Mouse (Mus musculus): ENCODE measurements around the gene Tctex1d1. TPM values are rescaled to one million over a fixed set of nuclear protein-coding genes. Genes with fewer than 3 reads are reported as not detected.

The Tctex1d1 gene
- polyA plus RNA-seq, 1 experiment: not detected

DNA sequence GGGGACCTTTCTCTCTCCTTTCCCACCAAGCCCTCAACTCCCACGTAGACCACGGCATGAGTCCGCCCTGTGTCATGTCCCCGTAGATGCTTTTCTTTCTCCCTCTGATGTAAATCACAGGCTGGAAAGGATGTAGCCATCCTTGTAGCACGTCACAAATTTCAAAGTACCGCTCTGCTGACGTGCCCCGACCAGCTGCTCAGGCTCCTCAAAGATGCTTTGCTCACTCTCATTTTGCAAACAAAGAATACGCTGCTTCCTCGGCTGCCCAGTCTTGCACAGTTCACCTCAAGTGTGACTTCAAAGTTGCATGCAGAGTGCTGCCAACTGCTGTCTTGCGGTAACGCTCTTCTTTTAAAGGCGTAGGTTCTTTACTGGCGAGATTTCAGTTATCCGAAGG, 10.6 kb upstream of the Tctex1d1 start:
- no peaks in the 10 kb centered on the region for H3K9me3 ChIP-seq (ENCODE audit: control insufficient read depth, low read length)
- H3K36me3 ChIP-seq (ENCODE audit: control insufficient read depth): no peaks in the 10 kb centered on the region
- no peak overlapping the region for H3K4me3 ChIP-seq (replicated peaks)
- no peaks in the 10 kb centered on the region for H3K27me3 ChIP-seq (ENCODE audit: control insufficient read depth)
- H3K4me1 ChIP-seq (ENCODE audit: control insufficient read depth): no peaks in the 10 kb centered on the region
- TF ChIP-seq TAL1 (IDR thresholded peaks at IDR 0.05; ENCODE audit: low read length) (no peak), GATA1 (IDR thresholded peaks at IDR 0.05; ENCODE audit: low read length) (no peak)

DNA sequence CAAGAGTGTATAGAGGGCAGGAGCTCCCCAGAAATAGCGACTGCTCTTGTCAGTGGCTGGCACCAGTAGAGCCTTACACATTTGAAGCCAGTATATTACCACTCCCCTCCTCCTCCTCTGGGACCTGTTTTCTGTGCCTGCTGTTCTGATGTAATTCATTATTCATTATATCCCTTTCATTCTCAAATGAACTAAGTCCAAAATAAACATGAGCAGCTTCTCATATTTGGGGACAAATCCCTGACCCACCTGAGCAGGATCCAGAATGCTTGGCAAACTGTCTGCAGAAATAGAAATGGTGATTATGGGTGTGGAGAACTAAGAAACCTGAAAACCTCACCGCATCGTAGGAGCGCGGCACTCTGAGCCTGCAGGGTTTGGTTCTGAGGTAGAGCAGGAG, 8.8 kb upstream of the Tctex1d1 start:
- no peaks in the 10 kb centered on the region for H3K27me3 ChIP-seq (ENCODE audit: control insufficient read depth)
- H3K4me1 ChIP-seq (ENCODE audit: control insufficient read depth): no peaks in the 10 kb centered on the region
- no peaks in the 10 kb centered on the region for H3K36me3 ChIP-seq (ENCODE audit: control insufficient read depth)
- TF ChIP-seq GATA1 (IDR thresholded peaks at IDR 0.05; ENCODE audit: low read length): no peak
- TF ChIP-seq TAL1 (IDR thresholded peaks at IDR 0.05; ENCODE audit: low read length): no peak
- no peaks in the 10 kb centered on the region for H3K9me3 ChIP-seq (ENCODE audit: control insufficient read depth, low read length)
- H3K4me3 ChIP-seq (replicated peaks): no peak overlapping the region

DNA sequence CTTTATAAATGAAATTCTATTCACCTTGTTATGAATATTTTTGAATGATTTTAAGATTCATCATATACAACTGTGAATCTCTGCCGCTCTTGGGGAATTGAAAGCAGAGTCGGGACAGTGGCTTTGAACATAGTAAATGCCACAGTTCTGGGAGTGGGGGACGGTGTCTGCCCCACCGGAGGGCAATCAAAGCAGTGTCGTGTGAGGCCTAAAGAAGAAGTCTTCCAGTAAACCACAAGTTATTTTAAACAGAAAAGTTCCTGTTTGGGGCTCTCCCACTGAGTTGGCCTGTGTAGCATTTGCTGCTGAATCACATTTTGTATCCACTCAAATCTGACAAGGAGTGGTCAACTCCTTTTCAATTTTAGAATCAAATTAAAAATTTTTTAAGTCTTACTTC, 7.2 kb upstream of the Tctex1d1 start:
- TF ChIP-seq GATA1 (IDR thresholded peaks at IDR 0.05; ENCODE audit: low read length): no peak
- no peak for TF ChIP-seq TAL1 (IDR thresholded peaks at IDR 0.05; ENCODE audit: low read length)
- Histone ChIP-seq H3K36me3 (ENCODE audit: control insufficient read depth) (no peaks in the 10 kb centered on the region), H3K4me1 (ENCODE audit: control insufficient read depth) (no peaks in the 10 kb centered on the region), H3K27me3 (ENCODE audit: control insufficient read depth) (no peaks in the 10 kb centered on the region), H3K9me3 (ENCODE audit: control insufficient read depth, low read length) (no peaks in the 10 kb centered on the region), H3K4me3 (replicated peaks) (no peak overlapping the region)

DNA sequence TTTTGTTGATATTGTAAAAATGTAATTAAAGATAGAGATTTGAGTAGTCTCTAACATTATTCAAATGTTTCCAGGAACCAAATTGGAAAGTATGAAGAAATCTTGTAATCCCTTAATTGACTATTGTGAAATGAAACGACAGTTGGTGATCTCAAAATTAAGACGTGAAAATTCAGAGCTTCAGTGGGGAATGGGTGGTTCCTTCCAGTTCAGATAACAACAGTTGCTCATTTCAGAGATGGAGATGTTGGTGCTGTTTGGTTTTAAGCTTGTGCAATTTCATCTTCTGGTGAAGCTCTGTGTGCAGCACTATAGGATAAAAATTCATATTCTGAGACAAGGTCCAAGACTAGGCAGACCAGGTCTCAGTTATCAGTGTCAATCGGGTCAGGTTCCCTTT, 6.3 kb upstream of the Tctex1d1 start:
- no peaks in the 10 kb centered on the region for H3K9me3 ChIP-seq (ENCODE audit: control insufficient read depth, low read length)
- no peaks in the 10 kb centered on the region for H3K36me3 ChIP-seq (ENCODE audit: control insufficient read depth)
- no peaks in the 10 kb centered on the region for H3K4me1 ChIP-seq (ENCODE audit: control insufficient read depth)
- TF ChIP-seq TAL1 (IDR thresholded peaks at IDR 0.05; ENCODE audit: low read length) (no peak), GATA1 (IDR thresholded peaks at IDR 0.05; ENCODE audit: low read length) (no peak)
- no peak overlapping the region for H3K4me3 ChIP-seq (replicated peaks)
- peaks cover 6% of the 10 kb centered on the region for H3K27me3 ChIP-seq (ENCODE audit: control insufficient read depth)

DNA sequence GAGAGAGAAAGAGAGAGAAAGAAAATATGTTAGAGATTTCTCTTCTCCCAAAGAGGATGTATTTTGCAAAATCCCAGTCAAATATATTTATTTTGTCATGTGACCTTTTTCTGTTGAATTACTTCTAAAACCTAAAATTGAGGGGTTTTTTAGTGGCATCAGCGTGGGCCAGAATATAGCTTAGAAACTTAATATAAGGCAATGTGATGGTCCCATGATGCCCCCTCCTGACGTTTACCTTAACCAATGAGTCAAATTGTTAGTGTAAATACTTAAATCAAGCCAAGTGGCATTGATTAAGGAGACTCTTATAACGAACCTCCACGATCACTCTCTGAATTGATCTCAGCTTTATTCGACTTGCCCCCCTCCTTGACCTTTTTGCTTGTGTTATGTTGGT, 4.2 kb upstream of the Tctex1d1 start:
- H3K36me3 ChIP-seq (ENCODE audit: control insufficient read depth): no peaks in the 10 kb centered on the region
- H3K27me3 ChIP-seq (ENCODE audit: control insufficient read depth): peaks cover 23% of the 10 kb centered on the region
- no peak overlapping the region for H3K4me3 ChIP-seq (replicated peaks)
- no peaks in the 10 kb centered on the region for H3K9me3 ChIP-seq (ENCODE audit: control insufficient read depth, low read length)
- TF ChIP-seq TAL1 (IDR thresholded peaks at IDR 0.05; ENCODE audit: low read length): no peak
- H3K4me1 ChIP-seq (ENCODE audit: control insufficient read depth): no peaks in the 10 kb centered on the region

DNA sequence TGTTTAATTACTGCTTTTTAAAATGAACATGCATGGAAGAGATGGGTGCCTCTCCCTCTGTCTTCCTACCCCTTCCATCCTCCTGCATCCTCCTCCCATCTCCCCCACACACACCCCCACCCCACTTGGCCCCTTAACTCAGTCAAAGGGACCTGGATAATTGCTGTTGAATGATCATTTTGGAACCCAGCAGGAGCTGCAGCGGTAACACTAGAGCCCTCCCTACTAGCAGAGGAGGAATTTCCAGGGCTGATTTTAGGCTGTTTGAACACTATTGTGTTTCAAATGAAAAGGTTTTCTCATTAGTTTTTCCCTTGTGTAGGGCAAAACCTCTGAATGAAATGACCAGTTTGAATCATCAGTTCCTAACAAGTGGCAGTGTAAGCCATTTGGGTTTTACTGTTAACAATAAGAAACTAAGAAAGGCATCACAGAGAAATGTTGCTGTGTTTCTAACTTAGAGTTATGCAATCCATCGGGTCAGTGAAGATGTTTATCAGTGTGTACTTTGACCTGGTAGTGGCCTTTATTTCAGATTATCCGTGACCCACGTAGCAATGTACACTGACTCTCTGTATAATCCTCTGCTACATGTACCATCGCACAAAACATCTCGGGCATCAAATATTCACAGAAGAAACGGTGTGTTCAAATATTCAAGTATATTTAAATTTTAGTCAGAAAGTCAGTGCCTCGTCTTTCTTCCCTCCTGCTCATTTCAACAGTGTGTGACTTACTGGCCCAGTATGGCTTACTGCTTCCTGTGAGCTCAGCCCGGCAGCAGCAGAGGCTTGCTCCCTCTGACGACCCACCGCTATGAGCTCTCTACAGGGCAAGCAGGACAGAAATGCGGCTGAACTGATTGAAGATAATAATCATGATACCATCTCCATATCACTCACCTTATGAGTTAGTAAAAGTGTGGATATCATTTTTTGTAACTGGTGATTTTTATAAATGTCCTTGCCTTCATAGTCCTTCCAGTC, 1.8 kb upstream of the Tctex1d1 start:
- H3K27me3 ChIP-seq (ENCODE audit: control insufficient read depth): peaks cover 32% of the 10 kb centered on the region
- H3K9me3 ChIP-seq (ENCODE audit: control insufficient read depth, low read length): no peaks in the 10 kb centered on the region
- no peak for TF ChIP-seq TAL1 (IDR thresholded peaks at IDR 0.05; ENCODE audit: low read length)
- TF ChIP-seq GATA1 (IDR thresholded peaks at IDR 0.05; ENCODE audit: low read length): no peak
- H3K36me3 ChIP-seq (ENCODE audit: control insufficient read depth): no peaks in the 10 kb centered on the region
- H3K4me1 ChIP-seq (ENCODE audit: control insufficient read depth): no peaks in the 10 kb centered on the region
- H3K4me3 ChIP-seq (replicated peaks): no peak overlapping the region

DNA sequence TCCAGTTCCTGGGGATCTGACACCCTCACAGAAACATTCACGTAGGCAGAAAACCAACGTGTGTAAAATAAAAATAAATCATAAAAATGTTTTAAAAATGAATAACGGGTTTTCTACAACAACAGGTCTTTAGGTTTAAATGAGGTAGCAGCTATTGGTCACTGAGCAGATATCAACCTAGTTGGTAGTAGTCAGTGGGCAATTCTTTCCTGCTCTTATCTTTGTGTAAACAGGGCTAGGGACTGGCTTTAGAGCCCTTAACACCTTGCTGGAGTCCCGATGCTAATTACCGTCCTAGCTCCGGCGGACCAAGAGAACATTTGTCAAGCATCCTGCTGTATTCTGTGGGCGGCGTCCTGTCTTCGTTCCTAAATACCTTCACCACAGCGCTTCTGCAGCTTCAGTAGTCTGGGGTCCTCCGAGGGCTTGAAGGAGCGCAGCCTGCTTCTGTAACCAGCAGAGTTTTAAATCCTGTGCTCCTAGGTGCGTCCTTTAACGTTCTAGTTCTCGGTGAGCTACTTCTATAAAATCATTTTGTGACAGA, 556 bp upstream of the Tctex1d1 start:
- no peaks in the 10 kb centered on the region for H3K36me3 ChIP-seq (ENCODE audit: control insufficient read depth)
- H3K9me3 ChIP-seq (ENCODE audit: control insufficient read depth, low read length): no peaks in the 10 kb centered on the region
- TF ChIP-seq TAL1 (IDR thresholded peaks at IDR 0.05; ENCODE audit: low read length): no peak
- no peak for TF ChIP-seq GATA1 (IDR thresholded peaks at IDR 0.05; ENCODE audit: low read length)
- peaks cover 32% of the 10 kb centered on the region for H3K27me3 ChIP-seq (ENCODE audit: control insufficient read depth)
- no peaks in the 10 kb centered on the region for H3K4me1 ChIP-seq (ENCODE audit: control insufficient read depth)
- H3K4me3 ChIP-seq (replicated peaks): no peak overlapping the region

DNA sequence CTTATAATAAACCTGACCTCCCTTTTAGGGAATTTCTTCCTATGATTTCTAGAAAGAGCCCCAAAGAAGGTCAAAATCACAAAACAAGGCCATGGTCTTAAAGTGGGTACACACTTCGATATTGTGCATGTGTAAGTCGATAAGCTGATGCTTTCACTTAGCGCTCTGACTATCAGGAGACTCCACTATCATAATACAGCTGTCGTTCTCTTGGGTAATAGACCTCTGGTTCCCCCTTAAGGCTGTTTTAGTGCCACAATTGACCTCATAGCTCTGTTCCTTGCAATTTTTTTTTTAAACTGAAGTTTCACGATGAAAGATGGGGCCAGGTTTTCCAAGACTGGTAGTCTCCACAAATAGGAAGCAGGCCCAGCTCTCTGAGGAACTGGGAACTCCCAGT, 979 bp downstream of the Tctex1d1 start:
- Histone ChIP-seq H3K9me3 (ENCODE audit: control insufficient read depth, low read length) (no peaks in the 10 kb centered on the region), H3K4me1 (ENCODE audit: control insufficient read depth) (no peaks in the 10 kb centered on the region), H3K27me3 (ENCODE audit: control insufficient read depth) (peaks cover 32% of the 10 kb centered on the region), H3K4me3 (replicated peaks) (no peak overlapping the region), H3K36me3 (ENCODE audit: control insufficient read depth) (no peaks in the 10 kb centered on the region)
- TF ChIP-seq TAL1 (IDR thresholded peaks at IDR 0.05; ENCODE audit: low read length): no peak

DNA sequence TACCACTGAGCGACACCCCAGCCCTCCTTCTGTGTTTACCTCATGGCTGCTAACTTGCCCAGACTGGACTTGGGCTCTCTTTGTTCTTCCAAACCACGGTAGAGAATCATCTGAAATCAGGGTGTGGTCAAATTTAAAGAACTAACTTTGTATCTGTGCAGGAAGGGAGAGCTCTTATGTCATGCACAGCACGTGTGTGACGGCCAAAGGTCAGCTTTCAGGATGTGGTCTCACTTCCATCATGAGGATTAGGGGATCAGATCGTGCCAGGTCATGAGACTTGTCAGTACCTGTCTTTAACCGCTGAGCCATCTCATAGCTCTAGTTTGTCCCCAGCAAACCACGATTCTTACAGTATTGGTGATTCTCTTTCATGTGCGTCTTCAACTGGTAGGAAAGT, 3.3 kb downstream of the Tctex1d1 start:
- Histone ChIP-seq H3K4me1 (ENCODE audit: control insufficient read depth) (no peaks in the 10 kb centered on the region), H3K36me3 (ENCODE audit: control insufficient read depth) (no peaks in the 10 kb centered on the region), H3K27me3 (ENCODE audit: control insufficient read depth) (peaks cover 30% of the 10 kb centered on the region), H3K4me3 (replicated peaks) (no peak overlapping the region), H3K9me3 (ENCODE audit: control insufficient read depth, low read length) (no peaks in the 10 kb centered on the region)
- TF ChIP-seq TAL1 (IDR thresholded peaks at IDR 0.05; ENCODE audit: low read length) (no peak), GATA1 (IDR thresholded peaks at IDR 0.05; ENCODE audit: low read length) (no peak)
